Mouse (Mus musculus) large intestine, adult 2 months (tissue): ENCODE measurements around the gene Psg16. TPM values are rescaled to one million over a fixed set of nuclear protein-coding genes. Genes with fewer than 3 reads are reported as not detected.

Experiments used
- DNase-seq: peaks from one replicate; pipeline ENCODE4 v3.0.0-alpha.2; 2012; ENCODE audit warnings: low read depth, low spot score
- WGBS: fragments of 180-500 bp; shearing (Covaris S2); methylation state at CpG from one replicate; pipeline ENCODE4 v1.1.7; 2018; 5-methylcytosine and 5-hydroxymethylcytosine counted together
- polyA plus RNA-seq: library from polyadenylated mRNA; depleted of rRNA; stranded (reverse); fragments of >200 nt; gene quantifications from 2 replicates; pipeline ENCODE4 v1.2.3, GENCODE M21; 2012; rRNA removed

The Psg16 gene
- polyA plus RNA-seq, result 0.02 TPM in 1 of 2 replicates, not detected in the other

- WGBS, result 61% methylated on average over 23 of the region's 23 CpGs
- DNase-seq, result no peak
These were observed at the start of gene Psg16 for GRCm38 (mm10) chr7:17073904-17074615. Gene Psg16, plus strand, starts transcription at chr7:17074040.

- 40% methylated on average over 6 of the region's 6 CpGs for WGBS
- DNase-seq, result no peak
These were observed 49.7 kb upstream of the Psg16 start for GRCm38 (mm10) chr7:17024141-17024540.

GRCm38 (mm10) chr7:17024814-17025504 lies 48.9 kb upstream of the Psg16 start:
- no peak for DNase-seq
- WGBS, result 19% methylated on average over 10 of the region's 10 CpGs

- DNase-seq, result no peak
- 29% methylated on average over 4 of the region's 4 CpGs for WGBS
These were observed 48.3 kb upstream of the Psg16 start for GRCm38 (mm10) chr7:17025505-17025894.

GRCm38 (mm10) chr7:17025896-17026622 lies 47.8 kb upstream of the Psg16 start:
- 31% methylated on average over 9 of the region's 9 CpGs for WGBS

GRCm38 (mm10) chr7:17026710-17027587 lies 46.9 kb upstream of the Psg16 start:
- DNase-seq, result no peak
- WGBS, result 3% methylated on average over 24 of the region's 24 CpGs

More at GRCm38 (mm10) chr7:17025896-17026622, 47.8 kb upstream of the Psg16 start:
- DNase-seq, result no peak

GRCm38 (mm10) chr7:17027588-17028343 lies 46.1 kb upstream of the Psg16 start, which contains the start of gene Ppp5c:
Gene Ppp5c, minus strand, starts transcription at chr7:17027924.
- WGBS, result under 1% methylated on average over 57 of the region's 58 CpGs
- no peak for DNase-seq

GRCm38 (mm10) chr7:17028923-17029322 lies 44.9 kb upstream of the Psg16 start:
- WGBS, result 83% methylated on average over 7 of the region's 7 CpGs

GRCm38 (mm10) chr7:17030239-17030638 lies 43.6 kb upstream of the Psg16 start:
- WGBS, result 82% methylated on average over 7 of the region's 7 CpGs
- DNase-seq, result no peak

More at GRCm38 (mm10) chr7:17028923-17029322, 44.9 kb upstream of the Psg16 start:
- no peak for DNase-seq

GRCm38 (mm10) chr7:17038018-17038695 lies 35.7 kb upstream of the Psg16 start:
- DNase-seq, result no peak
- WGBS, result 67% methylated on average over 9 of the region's 9 CpGs

GRCm38 (mm10) chr7:17039373-17039772 lies 34.5 kb upstream of the Psg16 start:
- WGBS, result 87% methylated on average over 7 of the region's 7 CpGs
- DNase-seq, result no peak

- 93% methylated on average over 1 of the region's 1 CpGs for WGBS
- DNase-seq, result no peak
These were observed 28.1 kb upstream of the Psg16 start for GRCm38 (mm10) chr7:17045743-17046142.

- DNase-seq, result no peak
- 72% methylated on average over 5 of the region's 5 CpGs for WGBS
These were observed 26.7 kb upstream of the Psg16 start for GRCm38 (mm10) chr7:17047041-17047682.

- no peak for DNase-seq
- WGBS, result 74% methylated on average over 10 of the region's 10 CpGs
These were observed 25.2 kb upstream of the Psg16 start for GRCm38 (mm10) chr7:17048431-17049190.

GRCm38 (mm10) chr7:17050491-17050890 lies 23.3 kb upstream of the Psg16 start:
- 80% methylated on average over 11 of the region's 11 CpGs for whole genome bisulfite sequencing
- no peak for DNase-seq

- WGBS, result 10% methylated on average over 17 of the region's 17 CpGs
- DNase-seq, result no peak
These were observed 22.8 kb upstream of the Psg16 start for GRCm38 (mm10) chr7:17050933-17051594.
